19 mouse cellular contexts compared by ENCODE assay signal in the genomic region with DNA sequence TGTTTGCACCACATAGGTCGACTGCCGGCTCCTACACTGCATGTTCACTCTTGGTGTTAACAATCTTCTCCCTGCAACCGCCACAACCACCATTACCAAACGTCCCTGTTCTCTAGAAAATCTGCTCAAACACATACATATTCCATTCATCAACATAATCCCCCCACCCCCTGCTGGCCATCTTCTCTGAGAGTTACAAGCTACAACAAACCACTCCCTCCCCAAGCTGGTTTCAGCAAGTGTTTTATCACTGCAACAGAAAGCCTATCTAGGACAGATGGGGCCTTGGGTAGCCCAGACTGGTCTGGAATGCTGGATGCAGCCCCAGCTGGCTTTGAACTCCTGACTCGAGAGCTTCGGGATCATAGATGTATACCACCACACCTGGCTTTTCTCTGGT. TPM values are rescaled to one million over a fixed set of nuclear protein-coding genes. Genes with fewer than 3 reads are reported as not detected.
DNase-seq lines count a peak whose midpoint lies in the region; ATAC-seq lines count a peak whose summit lies in the region.
"Had no signal": no experiment of that assay in that cellular context is flagged by ENCODE, and none has a peak within 500 bp of the region (broad histone marks: within the 10 kb centered on the region; RNA-seq: fewer than 3 reads in every experiment).

No protein-coding gene starts in this region.

- no peaks in the 10 kb centered on the region for H3K36me3 ChIP-seq in forebrain, embryonic 11.5 days (ENCODE audit: control insufficient read depth, insufficient read depth, low read length)
- no peaks in the 10 kb centered on the region for H3K36me3 ChIP-seq in forebrain, embryonic 13.5 days (ENCODE audit: poor library complexity, severe bottlenecking)
- H3K36me3 ChIP-seq in megakaryocyte, embryonic 14.5 days (replicated peaks; ENCODE audit: low read length), result peaks cover 15% of the 10 kb centered on the region
- H3K36me3 ChIP-seq: hindbrain, embryonic 10.5 days had no signal

- 87% methylated on average over 6 of the region's 6 CpGs for WGBS in forebrain, embryonic 11.5 days
- 74% methylated on average over 6 of the region's 6 CpGs for WGBS in forebrain, embryonic 13.5 days

- no peaks in the 10 kb centered on the region for H3K4me1 ChIP-seq in forebrain, embryonic 11.5 days (replicated peaks; ENCODE audit: control insufficient read depth, insufficient read depth, low read length)
- peaks cover 21% of the 10 kb centered on the region; the same call in 1 of the 2 replicates for H3K4me1 ChIP-seq in forebrain, embryonic 13.5 days
- H3K4me1 ChIP-seq in megakaryocyte, embryonic 14.5 days, result peaks cover 73% of the 10 kb centered on the region

- no peak overlapping the region for H3K27ac ChIP-seq in forebrain, embryonic 11.5 days (ENCODE audit: low read depth, low read length)
- H3K27ac ChIP-seq in forebrain, embryonic 13.5 days, result no peak overlapping the region

- H3K9ac ChIP-seq in forebrain, embryonic 11.5 days (ENCODE audit: low read length), result no peak overlapping the region
- no peak overlapping the region for H3K9ac ChIP-seq in forebrain, embryonic 13.5 days
- H3K9ac ChIP-seq: forebrain, postnatal 0 days had no signal

- no peaks in the 10 kb centered on the region for H3K9me3 ChIP-seq in forebrain, embryonic 11.5 days (ENCODE audit: control insufficient read depth, low read length)
- H3K9me3 ChIP-seq in forebrain, embryonic 13.5 days (replicated peaks), result no peaks in the 10 kb centered on the region
- H3K9me3 ChIP-seq in megakaryocyte, embryonic 14.5 days, result no peaks in the 10 kb centered on the region
- H3K9me3 ChIP-seq: hindbrain, embryonic 10.5 days had no signal

- no peak overlapping the region for H3K4me3 ChIP-seq in forebrain, embryonic 11.5 days (ENCODE audit: low read depth, low read length)
- H3K4me3 ChIP-seq in forebrain, embryonic 13.5 days, result no peak overlapping the region
- peak overlapping the region; percentile 99 for H3K4me3 ChIP-seq in megakaryocyte, embryonic 14.5 days (replicated peaks)
- H3K4me3 ChIP-seq: hindbrain, embryonic 10.5 days had no signal

- H3K27me3 ChIP-seq in forebrain, embryonic 11.5 days (ENCODE audit: control insufficient read depth, insufficient read depth, low read length), result no peaks in the 10 kb centered on the region
- H3K27me3 ChIP-seq in forebrain, embryonic 13.5 days, result no peaks in the 10 kb centered on the region
- H3K27me3 ChIP-seq in megakaryocyte, embryonic 14.5 days (replicated peaks), result no peaks in the 10 kb centered on the region

- no peak for ATAC-seq in forebrain, embryonic 11.5 days (replicated peaks; ENCODE audit: low FRiP score)
- no peak for ATAC-seq in forebrain, embryonic 13.5 days
- no peak for ATAC-seq in megakaryocyte, adult 5-6 weeks (ENCODE audit: poor library complexity, severe bottlenecking)
- 0 out of 2 replicates have a peak, but pooled peaks have one; percentile 11 for ATAC-seq in megakaryocyte-erythroid progenitor cell, adult 5-6 weeks (replicated peaks; ENCODE audit: low FRiP score, low TSS enrichment, poor library complexity, severe bottlenecking)
- ATAC-seq: forebrain, postnatal 0 days; intestine, postnatal 0 days; midbrain, embryonic 16.5 days had no signal

- peak; percentile 27 for DNase-seq in forebrain, embryonic 11.5 days (ENCODE audit: low spot score)
- DNase-seq in ZHBTc4 (ENCODE audit: low read depth, low spot score), result peak; percentile 23
- DNase-seq in right cerebral cortex, postnatal 4 days, result no peak
- DNase-seq in cerebellum, adult 8-10 months, result no peak
- DNase-seq: adrenal gland, postnatal 36 days; cerebellum, postnatal 25 days; forebrain, postnatal 0 days; gastrocnemius, postnatal 14 days; kidney, postnatal 14 days; lung, postnatal 4 days; right cerebral cortex, postnatal 14 days had no signal

- H3K4me2 ChIP-seq in forebrain, embryonic 11.5 days (ENCODE audit: low read depth, low read length, severe bottlenecking), result no peak overlapping the region
- no peak overlapping the region for H3K4me2 ChIP-seq in forebrain, embryonic 13.5 days
- H3K4me2 ChIP-seq: heart, embryonic 11.5 days had no signal

RNA-seq across cellular contexts. Expression of a gene that starts 3.2 kb away (rescaled TPM):
- 14.0 and 14.5 TPM in 2 replicates for polyA plus RNA-seq in forebrain, embryonic 11.5 days (2014; fragmentation: Nextera tagmentation; extraction: Ambion mirVana)
- polyA plus RNA-seq in forebrain, embryonic 13.5 days (2015; fragmentation: Nextera tagmentation; extraction: Ambion mirVana), result 11.6 and 12.7 TPM in 2 replicates
- polyA plus RNA-seq in megakaryocyte, embryonic 14.5 days (2012; ENCODE audit: insufficient read depth, low replicate concordance), result 2.9 TPM in 2 replicates
- 28.7 and 29.0 TPM in 2 replicates for total RNA-seq in megakaryocyte, adult 5-6 weeks (2015)
- total RNA-seq in megakaryocyte, adult 5-6 weeks (2017), result 18.4 and 18.8 TPM in 2 replicates
- total RNA-seq in megakaryocyte-erythroid progenitor cell, adult 5-6 weeks (2014; fragmentation: Nextera tagmentation), result 20.3 and 23.7 TPM in 2 replicates
- 9.7 and 14.6 TPM in 2 replicates for total RNA-seq in megakaryocyte-erythroid progenitor cell, adult 5-6 weeks (2017)

RNA-seq across cellular contexts. Expression of a gene that starts 42.5 kb away (rescaled TPM):
- polyA plus RNA-seq in forebrain, embryonic 11.5 days (2014; fragmentation: Nextera tagmentation; extraction: Ambion mirVana), result 17.0 and 19.9 TPM in 2 replicates
- 16.5 and 19.2 TPM in 2 replicates for polyA plus RNA-seq in forebrain, embryonic 13.5 days (2015; fragmentation: Nextera tagmentation; extraction: Ambion mirVana)
- polyA plus RNA-seq in megakaryocyte, embryonic 14.5 days (2012; ENCODE audit: insufficient read depth, low replicate concordance), result 0.17 TPM in 1 of 2 replicates, not detected in the other
- total RNA-seq in megakaryocyte, adult 5-6 weeks (2015), result 1.7 and 3.6 TPM in 2 replicates
- total RNA-seq in megakaryocyte, adult 5-6 weeks (2017), result 2.6 and 3.2 TPM in 2 replicates
- total RNA-seq in megakaryocyte-erythroid progenitor cell, adult 5-6 weeks (2014; fragmentation: Nextera tagmentation), result 9.2 and 10.9 TPM in 2 replicates
- total RNA-seq in megakaryocyte-erythroid progenitor cell, adult 5-6 weeks (2017), result 1.5 and 6.3 TPM in 2 replicates

Comparison
In these comparisons a context has a peak if more than half of its experiments do, and no peak if none do; other contexts are left out.
1. DNase-seq: peak in forebrain, embryonic 11.5 days (single experiment) and ZHBTc4 (single experiment); none in right cerebral cortex, postnatal 4 days (single experiment) and cerebellum, adult 8-10 months (single experiment).
2. RNA of a gene that starts 42.5 kb away (polyA plus RNA-seq): 17.0 to 19.9 TPM in forebrain, embryonic 11.5 days and 16.5 to 19.2 TPM in forebrain, embryonic 13.5 days; 0.17 TPM in megakaryocyte, embryonic 14.5 days; every median in the first group is over 10 times any median in the second.